Mouse (Mus musculus) bone marrow, adult 2 months (tissue): ENCODE measurements around the gene Mettl15.

Experiments
- CTCF ChIP-seq: fragments of 200-500 bp; IDR thresholded peaks from 2 replicates; pipeline ENCODE4 v1.5.1; 2011; ENCODE audit warnings: low read length, control low read depth; ENCODE audit not compliant: control insufficient read depth, insufficient read depth
- POLR2A ChIP-seq: fragments of 200-500 bp; IDR thresholded peaks from 2 replicates; pipeline ENCODE4 v1.6.1; 2011; ENCODE audit warnings: low read depth, mild to moderate bottlenecking, control low read depth, low read length, borderline replicate concordance; ENCODE audit not compliant: control insufficient read depth

- TF ChIP-seq POLR2A: no peak
- no peak for TF ChIP-seq CTCF
Observed at GRCm38 (mm10) chr2:109284121-109284520, 3.6 kb upstream of the Mettl15 start.
